Mouse (Mus musculus) limb, embryonic 12.5 days (tissue): ENCODE measurements around the gene Tigd3. TPM values are rescaled to one million over a fixed set of nuclear protein-coding genes. Genes with fewer than 3 reads are reported as not detected.

ENCODE experiments used
- ATAC-seq: fragments of 200-750 bp; cut with Nextera tagmentation; 2 replicates; pipeline ENCODE4 v1.8.0; 2017; ENCODE audit warnings: low read depth, moderate TSS enrichment; ENCODE audit not compliant: insufficient number of reproducible peaks, insufficient read depth, low FRiP score, low TSS enrichment
- H3K27ac ChIP-seq: fragments of 300-500 bp; sonication (generic); 2 replicates; pipeline ENCODE4 v1.5.1; 2016; ENCODE audit warnings: mild to moderate bottlenecking, moderate library complexity
- H3K27me3 ChIP-seq: fragments of 300-500 bp; sonication (generic); 2 replicates; pipeline ENCODE4 v1.6.1; 2016; ENCODE audit warnings: mild to moderate bottlenecking, moderate library complexity
- H3K36me3 ChIP-seq: fragments of 300-500 bp; sonication (generic); 2 replicates; pipeline ENCODE4 v1.6.1; 2016; ENCODE audit warnings: mild to moderate bottlenecking, moderate library complexity
- H3K4me1 ChIP-seq: fragments of 300-500 bp; sonication (generic); replicated peaks from 2 replicates; pipeline ENCODE4 v1.6.1; 2016
- H3K4me2 ChIP-seq: fragments of 300-500 bp; sonication (generic); 2 replicates; pipeline ENCODE4 v1.6.1; 2016; ENCODE audit warnings: mild to moderate bottlenecking, moderate library complexity
- H3K4me3 ChIP-seq: fragments of 300-500 bp; sonication (generic); replicated peaks from 2 replicates; pipeline ENCODE4 v1.5.1; 2016; ENCODE audit warnings: mild to moderate bottlenecking
- H3K9ac ChIP-seq: fragments of 300-500 bp; sonication (generic); replicated peaks from 2 replicates; pipeline ENCODE4 v1.6.1; 2016; ENCODE audit warnings: mild to moderate bottlenecking, moderate library complexity
- H3K9me3 ChIP-seq: fragments of 300-500 bp; sonication (generic); 2 replicates; pipeline ENCODE4 v1.6.1; 2016; ENCODE audit warnings: mild to moderate bottlenecking, moderate library complexity
- WGBS: fragments of 180-500 bp; shearing (Covaris S2); methylation state at CpG from one replicate; pipeline ENCODE4 v1.1.7; 2016; 5-methylcytosine and 5-hydroxymethylcytosine counted together
- polyA plus RNA-seq: library from polyadenylated mRNA; unstranded; fragments of >200 nt; fragmentation: Nextera tagmentation; extraction: Ambion mirVana; gene quantifications from 2 replicates; pipeline ENCODE4 v1.2.1, GENCODE M21; 2016

Gene Tigd3
- polyA plus RNA-seq, 1 experiment from 2014 or later, result 6.6 TPM

DNA sequence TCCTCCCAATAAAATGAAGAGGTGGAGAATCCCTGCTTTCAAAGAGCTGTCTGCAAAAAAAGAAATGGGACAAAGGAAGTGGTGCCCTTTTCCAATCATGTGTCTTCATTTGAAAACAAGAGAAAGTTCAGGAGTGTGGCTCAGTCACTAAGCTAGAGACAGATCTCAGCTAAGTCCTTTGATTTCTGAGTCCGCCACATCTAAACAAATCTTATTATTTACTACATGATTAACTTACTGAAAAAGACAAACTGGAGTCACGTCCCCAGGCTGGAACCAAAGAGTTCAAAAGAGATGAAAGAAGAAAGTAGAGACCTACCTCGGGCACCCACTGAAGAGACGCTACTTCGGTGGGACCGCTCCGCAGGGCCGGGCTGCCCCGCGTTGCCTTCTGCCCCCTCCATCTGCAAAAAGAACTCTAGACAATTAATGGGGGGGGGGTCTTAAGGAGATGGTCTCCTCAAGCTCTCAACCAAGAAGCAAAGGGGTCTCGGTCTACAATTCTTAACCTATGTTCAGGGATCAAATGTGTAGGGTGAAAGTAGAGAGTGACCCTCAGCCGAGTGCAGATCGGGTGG lies 19.5 kb downstream of the Tigd3 start:
- Histone ChIP-seq H3K9ac (peak overlapping the region; percentile 77), H3K4me3 (peak overlapping the region; percentile 78), H3K27me3 (no peaks in the 10 kb centered on the region), H3K36me3 (peaks cover 29% of the 10 kb centered on the region), H3K4me2 (peak overlapping the region; percentile 86), H3K9me3 (no peaks in the 10 kb centered on the region), H3K27ac (peak overlapping the region; percentile 17; the same call in 1 of the 2 replicates), H3K4me1 (peaks cover 50% of the 10 kb centered on the region)
- 16% methylated on average over 13 of the region's 13 CpGs for WGBS
- no peak for ATAC-seq

DNA sequence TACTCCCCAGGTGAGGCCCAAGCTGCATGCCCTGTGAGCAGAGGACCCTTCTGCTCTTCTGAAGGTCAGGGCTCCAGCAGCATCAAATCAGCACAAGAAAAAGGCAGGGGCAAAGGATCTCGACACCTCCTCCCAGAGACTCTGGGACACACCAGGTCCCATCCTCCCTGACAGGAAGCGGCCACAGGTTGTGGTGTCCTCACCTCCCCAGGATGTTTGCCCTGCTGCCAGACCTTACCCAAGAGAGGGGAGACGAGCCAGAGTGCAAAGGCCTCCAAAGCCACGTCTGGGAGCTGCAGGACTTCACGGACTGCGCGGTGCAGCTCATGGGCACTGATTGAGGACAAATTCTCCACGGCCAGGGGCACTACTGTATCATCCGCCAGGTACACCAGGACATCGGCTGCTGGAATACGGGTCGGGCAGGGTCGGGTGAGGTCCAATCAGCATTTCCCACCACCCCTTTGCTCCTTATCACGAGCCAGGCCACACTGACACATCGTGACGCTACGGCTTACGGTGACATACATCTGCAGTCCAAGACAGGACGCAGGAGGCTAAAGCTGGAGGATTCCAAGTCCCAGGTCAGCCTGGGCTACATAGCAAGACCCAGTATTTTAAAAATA lies 20.9 kb downstream of the Tigd3 start:
- H3K27me3 ChIP-seq, result no peaks in the 10 kb centered on the region
- no peak for ATAC-seq
- H3K27ac ChIP-seq, result no peak overlapping the region
- WGBS, result 85% methylated on average over 19 of the region's 19 CpGs
- peaks cover 43% of the 10 kb centered on the region for H3K36me3 ChIP-seq
- 0 out of 2 replicates have a peak overlapping the region, but pooled peaks have one; percentile 23 for H3K9ac ChIP-seq
- H3K4me2 ChIP-seq, result no peak overlapping the region
- H3K9me3 ChIP-seq, result no peaks in the 10 kb centered on the region
- H3K4me1 ChIP-seq, result peaks cover 50% of the 10 kb centered on the region
- no peak overlapping the region for H3K4me3 ChIP-seq

DNA sequence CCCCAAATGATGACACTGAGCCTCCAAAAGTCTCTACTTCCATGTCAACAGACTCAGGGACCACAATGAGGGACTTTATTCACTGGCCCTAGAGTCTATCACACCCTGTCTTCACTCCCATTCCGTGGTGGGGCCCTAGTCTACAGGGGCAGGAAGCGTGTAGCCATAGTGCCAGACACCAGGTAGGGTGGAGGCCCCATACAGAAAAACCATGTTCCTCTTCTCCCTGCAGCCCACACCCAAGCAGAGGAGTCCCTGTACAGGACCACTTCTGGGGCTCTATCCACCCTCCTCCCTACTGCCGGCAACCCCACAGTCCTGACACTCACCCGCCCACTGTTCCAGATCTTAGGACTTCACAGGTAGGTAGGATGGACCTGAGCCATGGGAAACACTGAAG lies 21.4 kb downstream of the Tigd3 start:
- WGBS, result 92% methylated on average over 4 of the region's 4 CpGs

DNA sequence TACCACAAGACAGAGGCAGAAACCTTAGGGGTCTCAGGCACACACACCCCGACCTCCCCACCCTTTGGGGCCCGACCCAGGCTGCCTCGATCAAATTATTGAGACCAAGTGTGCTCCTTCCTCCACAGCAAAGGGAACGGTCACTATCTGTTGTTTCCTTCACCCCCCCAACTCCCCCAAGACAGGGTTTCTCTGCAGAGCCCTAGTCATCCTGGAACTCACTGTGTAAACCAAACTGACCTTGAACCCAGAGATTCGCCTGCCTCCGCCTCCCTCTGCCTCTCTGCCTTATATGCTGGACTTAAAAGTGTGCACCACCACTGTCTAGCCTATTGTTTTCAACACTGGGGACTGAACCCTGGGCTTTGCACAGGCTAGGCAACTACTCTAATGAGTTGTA lies 22.3 kb downstream of the Tigd3 start:
- Histone ChIP-seq H3K4me2 (peak overlapping the region; percentile 45), H3K9me3 (no peaks in the 10 kb centered on the region), H3K4me3 (peak overlapping the region; percentile 18), H3K4me1 (peaks cover 45% of the 10 kb centered on the region), H3K27ac (peak overlapping the region; percentile 90), H3K36me3 (peaks cover 57% of the 10 kb centered on the region), H3K27me3 (no peaks in the 10 kb centered on the region), H3K9ac (0 out of 2 replicates have a peak overlapping the region, but pooled peaks have one; percentile 38)
- no peak for ATAC-seq
- 48% methylated on average over 6 of the region's 6 CpGs for WGBS

More for the DNA sequence above, 21.4 kb downstream of the Tigd3 start:
- H3K27ac ChIP-seq, result 0 out of 2 replicates have a peak overlapping the region, but pooled peaks have one; percentile 20
- H3K4me3 ChIP-seq, result no peak overlapping the region
- H3K9ac ChIP-seq, result no peak overlapping the region
- peaks cover 48% of the 10 kb centered on the region for H3K36me3 ChIP-seq
- no peaks in the 10 kb centered on the region for H3K27me3 ChIP-seq
- H3K9me3 ChIP-seq, result no peaks in the 10 kb centered on the region
- no peak for ATAC-seq
- H3K4me2 ChIP-seq, result no peak overlapping the region
- peaks cover 47% of the 10 kb centered on the region for H3K4me1 ChIP-seq

DNA sequence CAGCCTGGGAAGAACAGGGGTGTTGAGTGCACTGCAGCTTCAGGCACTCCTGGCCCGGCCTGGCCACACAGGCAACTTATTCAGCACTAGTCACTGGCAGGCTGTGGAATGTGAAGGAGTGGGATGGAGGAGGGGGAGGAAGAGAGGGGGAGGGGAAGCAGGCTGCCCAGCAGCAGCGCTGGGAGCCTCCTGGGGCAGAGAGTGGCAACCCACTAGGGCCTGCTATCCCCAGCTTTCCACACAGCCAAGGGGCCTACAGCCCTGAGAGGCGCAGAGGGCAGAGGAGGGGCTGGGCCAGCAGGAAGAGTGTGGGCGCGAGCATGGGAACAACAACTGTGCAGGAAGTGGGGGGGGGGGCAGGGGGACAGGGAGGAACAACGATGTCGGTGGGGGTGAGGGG lies 22.7 kb downstream of the Tigd3 start:
- Histone ChIP-seq H3K4me3 (peak overlapping the region; percentile 18), H3K27ac (peak overlapping the region; percentile 90), H3K27me3 (no peaks in the 10 kb centered on the region), H3K4me1 (peaks cover 45% of the 10 kb centered on the region), H3K9ac (peak overlapping the region; percentile 38; the same call in 1 of the 2 replicates), H3K4me2 (peak overlapping the region; percentile 45), H3K9me3 (no peaks in the 10 kb centered on the region), H3K36me3 (peaks cover 61% of the 10 kb centered on the region)
- under 1% methylated on average over 7 of the region's 7 CpGs for WGBS
- peak; percentile 58 for ATAC-seq

DNA sequence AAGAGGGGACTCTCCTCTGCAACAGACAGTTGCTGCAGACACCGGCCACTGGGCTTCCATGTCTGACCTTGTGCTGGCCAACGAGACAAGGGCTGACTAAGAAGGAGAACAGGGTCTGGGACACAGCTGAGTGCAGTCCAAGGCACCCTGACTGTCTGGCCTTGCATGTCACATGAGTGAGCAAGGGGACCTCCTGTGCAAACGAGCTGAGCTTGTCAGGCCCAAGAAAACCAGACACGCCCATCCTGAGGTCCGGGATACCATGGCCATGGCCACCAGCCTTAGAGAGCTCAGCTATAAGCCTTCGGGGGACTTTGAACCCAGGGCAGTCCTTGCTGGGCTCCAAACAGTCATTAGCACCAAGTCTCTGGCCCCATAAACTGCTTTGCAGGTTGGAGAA lies 25.9 kb downstream of the Tigd3 start:
- H3K27ac ChIP-seq, result no peak overlapping the region
- 84% methylated on average over 6 of the region's 6 CpGs for WGBS

DNA sequence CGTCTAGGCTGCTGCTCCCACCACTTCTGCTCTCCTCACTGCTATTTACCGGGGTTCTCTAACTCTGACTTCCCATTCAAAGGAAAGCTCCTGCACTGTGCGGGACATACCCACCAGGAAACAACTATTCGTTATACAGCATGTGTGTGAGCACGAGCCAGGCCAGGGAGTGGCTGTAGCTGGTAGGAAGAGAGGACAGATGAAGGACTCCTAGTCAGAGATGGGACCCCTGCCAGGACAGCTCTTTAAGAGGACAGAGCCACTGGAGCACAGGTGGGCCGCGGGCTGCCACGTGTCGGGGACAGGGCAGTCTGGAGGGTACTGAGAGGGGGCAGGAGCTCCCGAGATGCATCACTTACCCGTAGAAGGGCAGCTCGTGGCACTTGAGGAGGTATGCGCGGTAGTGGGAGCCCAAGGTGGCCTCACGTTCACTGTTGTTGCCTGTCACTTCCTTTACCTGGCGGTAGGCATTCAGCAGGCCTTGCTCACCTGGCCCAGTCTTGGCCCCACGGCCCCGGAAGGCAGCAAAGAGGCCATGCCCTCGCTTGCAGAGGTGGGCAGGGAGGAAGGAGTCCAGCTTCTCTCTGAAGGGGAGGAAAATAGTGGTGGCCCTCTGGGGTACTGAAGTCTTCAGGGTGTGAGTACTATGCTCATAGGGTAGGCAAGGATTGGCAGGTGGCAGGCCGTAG lies 29.1 kb downstream of the Tigd3 start:
- 90% methylated on average over 20 of the region's 20 CpGs for WGBS
- Histone ChIP-seq H3K4me3 (no peak overlapping the region), H3K27ac (no peak overlapping the region), H3K27me3 (no peaks in the 10 kb centered on the region), H3K9me3 (0 out of 2 replicates have a peak, but pooled peaks cover 8% of the 10 kb centered on the region), H3K4me1 (0 out of 2 replicates have a peak, but pooled peaks cover under 1% of the 10 kb centered on the region), H3K36me3 (peaks cover 100% of the 10 kb centered on the region), H3K4me2 (no peak overlapping the region), H3K9ac (no peak overlapping the region)
- ATAC-seq, result no peak

More for the DNA sequence above, 25.9 kb downstream of the Tigd3 start:
- no peak overlapping the region for H3K9ac ChIP-seq
- no peak for ATAC-seq
- no peak overlapping the region for H3K4me2 ChIP-seq
- H3K36me3 ChIP-seq, result peaks cover 91% of the 10 kb centered on the region
- H3K4me1 ChIP-seq, result peaks cover 27% of the 10 kb centered on the region
- no peaks in the 10 kb centered on the region for H3K9me3 ChIP-seq
- no peaks in the 10 kb centered on the region for H3K27me3 ChIP-seq
- no peak overlapping the region for H3K4me3 ChIP-seq

DNA sequence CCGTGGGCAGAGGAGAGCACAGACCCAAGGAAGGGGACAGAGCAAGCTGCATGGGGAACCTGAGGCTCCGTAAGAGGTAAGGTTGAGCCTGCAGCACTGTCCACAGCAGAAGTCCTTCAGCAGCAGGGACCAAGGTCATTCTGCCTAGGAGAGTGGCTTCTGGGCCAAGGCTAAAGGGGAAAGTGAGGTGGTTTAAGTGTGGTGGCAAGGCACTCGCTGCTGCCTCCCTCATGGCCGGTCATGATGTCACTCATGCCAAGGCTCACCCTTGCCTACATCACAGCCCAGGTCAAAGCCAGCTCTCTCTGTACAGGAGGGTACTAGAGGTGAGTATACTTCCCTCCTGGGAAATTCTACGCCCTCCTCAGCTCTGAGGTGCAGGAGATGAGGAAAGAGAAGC lies 30.2 kb downstream of the Tigd3 start:
- H3K4me1 ChIP-seq, result no peaks in the 10 kb centered on the region
- H3K27me3 ChIP-seq, result no peaks in the 10 kb centered on the region
- H3K4me3 ChIP-seq, result no peak overlapping the region
- H3K27ac ChIP-seq, result no peak overlapping the region
- H3K9me3 ChIP-seq, result 0 out of 2 replicates have a peak, but pooled peaks cover 8% of the 10 kb centered on the region
- peaks cover 100% of the 10 kb centered on the region for H3K36me3 ChIP-seq
- H3K9ac ChIP-seq, result no peak overlapping the region
- no peak for ATAC-seq
- 92% methylated on average over 5 of the region's 5 CpGs for WGBS
- H3K4me2 ChIP-seq, result no peak overlapping the region

DNA sequence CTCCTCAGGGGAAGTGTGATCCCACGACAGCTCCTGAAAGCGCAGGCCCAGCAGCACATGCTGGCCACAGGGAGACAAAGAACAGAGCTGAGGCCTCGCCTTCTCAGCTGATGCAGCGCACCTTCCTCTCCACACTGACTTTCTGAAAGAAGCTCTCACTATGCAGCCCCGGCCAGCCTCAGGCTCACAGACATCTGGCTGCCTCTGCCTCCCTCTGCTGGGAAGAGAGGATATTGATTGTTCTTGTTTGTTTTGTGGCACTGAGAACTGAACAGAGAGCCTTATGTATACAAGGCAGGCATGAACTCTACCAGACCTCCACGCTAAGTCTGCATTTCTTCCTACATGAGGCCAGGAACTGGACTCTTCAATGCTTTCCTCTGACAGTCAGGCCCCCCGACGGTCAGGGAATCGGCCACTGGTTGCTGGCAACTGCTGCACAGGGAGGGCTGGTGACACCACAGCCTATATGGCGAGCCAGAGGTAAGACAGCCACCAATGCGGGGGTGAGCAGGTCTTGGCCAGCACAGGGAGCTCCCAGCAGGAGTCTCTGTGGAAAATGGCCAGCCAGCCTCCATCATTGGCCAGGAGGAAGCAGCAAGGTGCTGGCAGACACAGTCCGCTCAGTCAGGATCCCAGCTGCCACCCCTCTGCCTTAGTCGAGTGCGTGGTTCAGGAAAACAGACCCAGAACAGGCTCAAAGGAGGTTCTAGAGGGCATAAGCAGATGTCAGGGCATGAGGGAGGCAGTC lies 31.4 kb downstream of the Tigd3 start:
- no peaks in the 10 kb centered on the region for H3K27me3 ChIP-seq
- H3K27ac ChIP-seq, result no peak overlapping the region
- 0 out of 2 replicates have a peak, but pooled peaks cover 8% of the 10 kb centered on the region for H3K9me3 ChIP-seq
- 96% methylated on average over 14 of the region's 14 CpGs for WGBS
- no peak for ATAC-seq
- no peak overlapping the region for H3K4me3 ChIP-seq
- no peaks in the 10 kb centered on the region for H3K4me1 ChIP-seq
- no peak overlapping the region for H3K4me2 ChIP-seq
- H3K36me3 ChIP-seq, result peaks cover 100% of the 10 kb centered on the region
- no peak overlapping the region for H3K9ac ChIP-seq

DNA sequence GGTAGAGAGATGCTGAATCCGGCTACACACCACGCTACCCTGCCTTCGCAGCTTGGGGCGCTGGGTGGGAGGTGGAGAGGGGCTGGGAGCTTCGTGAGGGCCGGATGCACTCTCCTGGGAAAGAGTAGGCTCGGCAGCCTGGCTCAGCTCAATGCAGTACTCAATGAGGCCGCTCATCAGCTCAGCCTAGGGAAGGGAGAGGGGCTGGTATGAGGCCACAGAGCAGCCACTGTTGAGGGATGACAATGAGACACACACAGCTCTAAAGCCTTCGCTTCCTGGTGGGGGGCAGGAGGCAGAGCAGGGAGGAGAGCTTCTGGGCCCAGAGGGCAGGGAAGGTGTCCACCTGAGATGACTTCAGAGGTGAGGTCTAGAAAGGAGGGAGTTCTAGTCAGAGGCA lies 37.3 kb downstream of the Tigd3 start:
- no peak for ATAC-seq
- no peaks in the 10 kb centered on the region for H3K4me1 ChIP-seq
- no peaks in the 10 kb centered on the region for H3K27me3 ChIP-seq
- H3K4me3 ChIP-seq, result no peak overlapping the region
- peaks cover 3% of the 10 kb centered on the region; the same call in 1 of the 2 replicates for H3K9me3 ChIP-seq
- 86% methylated on average over 9 of the region's 9 CpGs for WGBS
- no peak overlapping the region for H3K27ac ChIP-seq
- H3K36me3 ChIP-seq, result peaks cover 96% of the 10 kb centered on the region
- H3K4me2 ChIP-seq, result no peak overlapping the region
- H3K9ac ChIP-seq, result no peak overlapping the region
